Mouse (Mus musculus) spleen, adult 2 months (tissue): ENCODE results near the gene Trim75.

ENCODE experiments used
- CTCF ChIP-seq: fragments of 200-500 bp; IDR thresholded peaks from 2 replicates; pipeline ENCODE4 v1.5.1; 2011; ENCODE audit warnings: mild to moderate bottlenecking, inconsistent platforms; ENCODE audit not compliant: insufficient read depth, insufficient read length, insufficient replicate concordance; ENCODE audit errors: extremely low read depth
- POLR2A ChIP-seq: fragments of 200-500 bp; IDR thresholded peaks from 2 replicates; pipeline ENCODE4 v1.6.1; 2011; ENCODE audit warnings: low read depth, low read length, inconsistent platforms

DNA sequence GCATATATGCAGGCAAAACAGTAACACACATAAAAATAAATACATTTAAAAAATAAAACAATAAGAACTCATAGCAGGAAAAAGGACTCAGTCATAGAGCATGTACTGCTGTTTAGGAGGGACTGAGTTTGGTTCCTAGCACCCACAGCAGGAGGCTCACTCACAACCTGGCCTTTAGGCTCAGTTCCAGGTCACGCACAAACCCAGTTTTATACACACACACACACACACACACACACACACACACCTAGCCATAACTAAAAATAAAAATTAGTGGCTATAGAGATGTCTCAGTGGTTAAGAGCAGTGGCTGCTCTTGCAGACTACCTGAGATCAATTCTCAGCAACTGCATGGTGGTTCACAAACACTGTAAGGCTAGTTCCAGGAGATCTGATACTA lies 44.5 kb upstream of the Trim75 start:
- TF ChIP-seq CTCF (no peak), POLR2A (no peak)
